Mouse (Mus musculus): ENCODE data around the gene Rflnb. TPM values are rescaled to one million over a fixed set of nuclear protein-coding genes. Genes with fewer than 3 reads are reported as not detected.

The Rflnb gene
- total and polyA plus RNA-seq, 2 experiments, result 0.37 to 0.69 TPM

- Histone ChIP-seq H3K27me3 (ENCODE audit: control insufficient read depth, insufficient read depth, low read length) (no peaks in the 10 kb centered on the region), H3K4me1 (ENCODE audit: control insufficient read depth, insufficient read depth, low read length) (no peaks in the 10 kb centered on the region), H3K9ac (ENCODE audit: low read depth, low read length) (no peak overlapping the region), H3K4me3 (ENCODE audit: insufficient read depth, low read depth, low read length) (no peak overlapping the region), H3K79me2 (ENCODE audit: control insufficient read depth, insufficient read depth, low read length) (no peaks in the 10 kb centered on the region), H3K27ac (replicated peaks; ENCODE audit: insufficient read depth, low read depth, low read length) (no peak overlapping the region), H3K36me3 (ENCODE audit: control insufficient read depth, insufficient read depth, low read length) (no peaks in the 10 kb centered on the region)
- DNase-seq (ENCODE audit: extremely low read depth, low read depth, low spot score), result no peak
- whole genome bisulfite sequencing, result 84% methylated on average over 15 of the region's 15 CpGs
- no peak for TF ChIP-seq CTCF (IDR thresholded peaks at IDR 0.05; ENCODE audit: low read depth, low read length)
- TF ChIP-seq POLR2A (IDR thresholded peaks at IDR 0.05; ENCODE audit: extremely low read depth, insufficient read depth, low read length), result no peak
Measured at GRCm38 (mm10) chr11:75990965-75991835, 36.4 kb downstream of the Rflnb start.

GRCm38 (mm10) chr11:75985948-75986347 lies 41.6 kb downstream of the Rflnb start:
- Histone ChIP-seq H3K4me1 (ENCODE audit: control insufficient read depth, insufficient read depth, low read length) (no peaks in the 10 kb centered on the region), H3K79me2 (ENCODE audit: control insufficient read depth, insufficient read depth, low read length) (no peaks in the 10 kb centered on the region), H3K36me3 (ENCODE audit: control insufficient read depth, insufficient read depth, low read length) (no peaks in the 10 kb centered on the region), H3K9ac (ENCODE audit: low read depth, low read length) (no peak overlapping the region), H3K27me3 (ENCODE audit: control insufficient read depth, insufficient read depth, low read length) (no peaks in the 10 kb centered on the region), H3K27ac (replicated peaks; ENCODE audit: insufficient read depth, low read depth, low read length) (no peak overlapping the region), H3K4me3 (ENCODE audit: insufficient read depth, low read depth, low read length) (no peak overlapping the region)
- TF ChIP-seq POLR2A (IDR thresholded peaks at IDR 0.05; ENCODE audit: extremely low read depth, insufficient read depth, low read length), result no peak
- no peak for TF ChIP-seq CTCF (IDR thresholded peaks at IDR 0.05; ENCODE audit: low read depth, low read length)
- 77% methylated on average over 7 of the region's 7 CpGs for WGBS
- no peak for DNase-seq (ENCODE audit: extremely low read depth, low read depth, low spot score)

DNA sequence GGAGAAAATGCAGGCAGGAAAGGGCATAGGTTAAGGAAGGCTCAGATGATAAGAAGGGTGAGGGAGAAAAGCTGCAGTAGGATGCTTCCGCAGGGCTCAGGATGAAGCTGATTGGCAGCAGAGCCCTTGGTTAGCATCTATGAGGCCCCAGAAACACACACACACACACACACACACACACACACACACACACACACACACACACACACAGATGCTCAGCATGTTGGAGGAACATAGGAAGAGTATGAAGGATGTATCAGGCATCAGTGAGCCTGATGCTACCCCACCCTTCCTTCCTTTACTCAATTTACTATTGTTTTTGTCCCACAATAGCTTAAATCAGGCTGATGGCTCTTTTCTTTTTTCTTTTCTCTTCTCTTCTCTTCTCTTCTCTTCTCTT lies 43.0 kb downstream of the Rflnb start:
- 75% methylated on average over 1 of the region's 1 CpGs for WGBS
- no peaks in the 10 kb centered on the region for H3K79me2 ChIP-seq (ENCODE audit: control insufficient read depth, insufficient read depth, low read length)
- no peak overlapping the region for H3K9ac ChIP-seq (ENCODE audit: low read depth, low read length)
- H3K36me3 ChIP-seq (ENCODE audit: control insufficient read depth, insufficient read depth, low read length), result no peaks in the 10 kb centered on the region
- no peak for DNase-seq (ENCODE audit: extremely low read depth, low read depth, low spot score)
- no peak for TF ChIP-seq POLR2A (IDR thresholded peaks at IDR 0.05; ENCODE audit: extremely low read depth, insufficient read depth, low read length)
- no peak for TF ChIP-seq CTCF (IDR thresholded peaks at IDR 0.05; ENCODE audit: low read depth, low read length)
- H3K27ac ChIP-seq (replicated peaks; ENCODE audit: insufficient read depth, low read depth, low read length), result no peak overlapping the region
- no peak overlapping the region for H3K4me3 ChIP-seq (ENCODE audit: insufficient read depth, low read depth, low read length)
- no peaks in the 10 kb centered on the region for H3K4me1 ChIP-seq (ENCODE audit: control insufficient read depth, insufficient read depth, low read length)
- H3K27me3 ChIP-seq (ENCODE audit: control insufficient read depth, insufficient read depth, low read length), result no peaks in the 10 kb centered on the region

GRCm38 (mm10) chr11:75983194-75983593 lies 44.4 kb downstream of the Rflnb start:
- WGBS, result 87% methylated on average over 4 of the region's 4 CpGs
- TF ChIP-seq POLR2A (IDR thresholded peaks at IDR 0.05; ENCODE audit: extremely low read depth, insufficient read depth, low read length) (no peak), CTCF (IDR thresholded peaks at IDR 0.05; ENCODE audit: low read depth, low read length) (no peak)
- no peaks in the 10 kb centered on the region for H3K36me3 ChIP-seq (ENCODE audit: control insufficient read depth, insufficient read depth, low read length)
- H3K27ac ChIP-seq (replicated peaks; ENCODE audit: insufficient read depth, low read depth, low read length), result no peak overlapping the region
- no peak overlapping the region for H3K4me3 ChIP-seq (ENCODE audit: insufficient read depth, low read depth, low read length)
- no peaks in the 10 kb centered on the region for H3K27me3 ChIP-seq (ENCODE audit: control insufficient read depth, insufficient read depth, low read length)
- DNase-seq (ENCODE audit: extremely low read depth, low read depth, low spot score), result no peak
- H3K9ac ChIP-seq (ENCODE audit: low read depth, low read length), result no peak overlapping the region
- H3K4me1 ChIP-seq (ENCODE audit: control insufficient read depth, insufficient read depth, low read length), result no peaks in the 10 kb centered on the region
- no peaks in the 10 kb centered on the region for H3K79me2 ChIP-seq (ENCODE audit: control insufficient read depth, insufficient read depth, low read length)

GRCm38 (mm10) chr11:75980413-75980812 lies 47.2 kb downstream of the Rflnb start:
- TF ChIP-seq POLR2A (IDR thresholded peaks at IDR 0.05; ENCODE audit: extremely low read depth, insufficient read depth, low read length) (no peak), CTCF (IDR thresholded peaks at IDR 0.05; ENCODE audit: low read depth, low read length) (no peak)
- WGBS, result 72% methylated on average over 2 of the region's 2 CpGs
- H3K4me3 ChIP-seq (ENCODE audit: insufficient read depth, low read depth, low read length), result no peak overlapping the region
- H3K4me1 ChIP-seq (ENCODE audit: control insufficient read depth, insufficient read depth, low read length), result no peaks in the 10 kb centered on the region
- no peaks in the 10 kb centered on the region for H3K27me3 ChIP-seq (ENCODE audit: control insufficient read depth, insufficient read depth, low read length)
- H3K9ac ChIP-seq (ENCODE audit: low read depth, low read length), result no peak overlapping the region
- no peak for DNase-seq (ENCODE audit: extremely low read depth, low read depth, low spot score)
- H3K27ac ChIP-seq (replicated peaks; ENCODE audit: insufficient read depth, low read depth, low read length), result no peak overlapping the region
- H3K36me3 ChIP-seq (ENCODE audit: control insufficient read depth, insufficient read depth, low read length), result no peaks in the 10 kb centered on the region
- no peaks in the 10 kb centered on the region for H3K79me2 ChIP-seq (ENCODE audit: control insufficient read depth, insufficient read depth, low read length)

DNA sequence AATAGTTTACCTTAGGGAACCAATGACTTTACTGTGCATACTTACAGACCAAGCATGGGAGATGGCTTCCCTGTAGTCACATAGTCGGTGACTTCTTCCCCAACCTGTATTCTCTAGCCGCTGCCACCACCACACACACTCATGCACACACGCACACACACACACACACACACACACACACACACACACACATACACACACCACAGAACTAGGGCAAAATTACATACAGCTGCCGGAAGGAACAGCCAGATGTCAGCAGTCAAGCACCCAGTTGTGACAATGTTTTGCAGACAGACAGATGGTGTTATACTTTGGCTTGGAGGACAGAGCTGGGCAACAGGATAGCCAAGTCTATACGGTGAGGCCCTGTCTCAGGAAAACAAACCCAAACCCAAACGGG lies 49.5 kb downstream of the Rflnb start:
- H3K9ac ChIP-seq (ENCODE audit: low read depth, low read length), result no peak overlapping the region
- no peaks in the 10 kb centered on the region for H3K27me3 ChIP-seq (ENCODE audit: control insufficient read depth, insufficient read depth, low read length)
- TF ChIP-seq POLR2A (IDR thresholded peaks at IDR 0.05; ENCODE audit: extremely low read depth, insufficient read depth, low read length) (no peak), CTCF (IDR thresholded peaks at IDR 0.05; ENCODE audit: low read depth, low read length) (no peak)
- DNase-seq (ENCODE audit: extremely low read depth, low read depth, low spot score), result no peak
- H3K4me3 ChIP-seq (ENCODE audit: insufficient read depth, low read depth, low read length), result no peak overlapping the region
- no peaks in the 10 kb centered on the region for H3K36me3 ChIP-seq (ENCODE audit: control insufficient read depth, insufficient read depth, low read length)
- no peaks in the 10 kb centered on the region for H3K79me2 ChIP-seq (ENCODE audit: control insufficient read depth, insufficient read depth, low read length)
- H3K4me1 ChIP-seq (ENCODE audit: control insufficient read depth, insufficient read depth, low read length), result no peaks in the 10 kb centered on the region
- H3K27ac ChIP-seq (replicated peaks; ENCODE audit: insufficient read depth, low read depth, low read length), result no peak overlapping the region
- WGBS, result 84% methylated on average over 6 of the region's 6 CpGs
